Mouse (Mus musculus): ENCODE data around the gene Enoph1. TPM values are rescaled to one million over a fixed set of nuclear protein-coding genes. Genes with fewer than 3 reads are reported as not detected.

The Enoph1 gene
- polyA plus RNA-seq, 1 experiment from 2014 or later: 31.2 TPM

DNA sequence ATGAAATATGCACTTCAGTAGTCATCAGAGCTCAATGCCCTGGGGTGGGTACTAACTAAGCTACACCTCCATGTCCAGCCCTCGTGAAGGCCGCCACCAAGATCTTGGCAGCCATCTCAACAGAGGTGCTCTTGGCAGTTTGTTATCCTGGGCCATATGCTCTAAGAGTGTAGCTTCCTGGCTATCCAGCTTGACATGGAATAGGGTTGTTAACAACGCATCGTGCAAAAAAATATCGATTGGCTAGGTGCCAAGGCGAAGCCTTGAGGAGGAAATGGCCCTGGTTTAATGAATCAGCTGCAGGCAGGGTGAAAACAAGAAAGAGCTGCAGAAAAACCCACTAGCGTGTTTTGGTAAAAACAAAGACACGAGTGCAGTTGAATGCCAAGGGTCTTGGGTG, 45.3 kb downstream of the Enoph1 start:
- H3K4me2 ChIP-seq: no peak overlapping the region
- 73% methylated on average over 8 of the region's 8 CpGs for WGBS (ENCODE audit: insufficient replicate concordance)
- no peak for ATAC-seq (replicated peaks; ENCODE audit: insufficient number of reproducible peaks, low FRiP score, low TSS enrichment)
- no peaks in the 10 kb centered on the region; the same call in 1 of the 2 replicates for H3K27me3 ChIP-seq (ENCODE audit: control insufficient read depth, insufficient read depth, low read length)
- H3K27ac ChIP-seq (ENCODE audit: low read depth, low read length): no peak overlapping the region
- H3K9ac ChIP-seq (ENCODE audit: low read depth, low read length): no peak overlapping the region
- no peaks in the 10 kb centered on the region for H3K36me3 ChIP-seq (ENCODE audit: control insufficient read depth, insufficient read depth, low read length)
- H3K4me3 ChIP-seq (ENCODE audit: low read depth, low read length): no peak overlapping the region
- H3K9me3 ChIP-seq (replicated peaks; ENCODE audit: control insufficient read depth, low read length): no peaks in the 10 kb centered on the region
- H3K4me1 ChIP-seq (ENCODE audit: control insufficient read depth, insufficient read depth, low read length): no peaks in the 10 kb centered on the region

DNA sequence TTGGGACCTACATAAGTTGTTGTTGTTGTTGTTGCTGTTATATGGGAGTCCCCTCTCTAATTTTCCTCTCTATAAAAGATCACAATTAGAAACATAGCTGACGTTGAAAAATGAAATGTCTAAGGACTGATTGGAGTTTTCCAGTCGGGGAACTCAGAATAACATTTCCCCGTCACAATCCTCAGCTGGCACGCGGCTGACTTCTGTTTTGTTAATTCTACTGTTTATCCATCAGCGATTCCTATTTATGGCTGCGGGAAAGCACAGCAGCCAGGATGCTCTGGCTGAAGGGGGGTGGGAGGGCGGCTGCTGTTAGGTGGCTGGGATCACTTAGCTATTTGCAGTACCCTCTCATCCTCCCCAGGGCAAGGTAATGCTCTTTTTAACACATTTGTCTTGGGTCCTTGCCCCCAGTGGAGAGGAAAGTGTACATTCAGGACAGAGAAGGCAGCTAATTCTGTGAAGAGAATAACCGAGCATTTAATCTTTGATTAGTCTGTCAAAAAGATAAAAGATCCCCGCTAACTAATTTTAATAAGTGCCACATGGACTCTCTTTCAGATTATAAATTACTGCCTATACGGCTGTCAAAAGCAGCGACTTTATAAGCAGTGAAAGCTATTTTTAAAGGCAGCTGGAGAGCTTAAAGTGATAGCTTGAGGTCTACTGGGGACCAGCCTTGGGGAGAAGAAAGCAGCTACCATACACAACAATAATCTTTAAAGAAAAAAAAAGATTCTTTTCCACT, 50.9 kb downstream of the Enoph1 start:
- no peaks in the 10 kb centered on the region for H3K4me1 ChIP-seq (ENCODE audit: control insufficient read depth, insufficient read depth, low read length)
- no peaks in the 10 kb centered on the region for H3K9me3 ChIP-seq (replicated peaks; ENCODE audit: control insufficient read depth, low read length)
- no peaks in the 10 kb centered on the region for H3K27me3 ChIP-seq (ENCODE audit: control insufficient read depth, insufficient read depth, low read length)
- ATAC-seq (replicated peaks; ENCODE audit: insufficient number of reproducible peaks, low FRiP score, low TSS enrichment): no peak
- H3K27ac ChIP-seq (ENCODE audit: low read depth, low read length): no peak overlapping the region
- 46% methylated on average over 12 of the region's 12 CpGs for whole genome bisulfite sequencing (ENCODE audit: insufficient replicate concordance)
- H3K36me3 ChIP-seq (ENCODE audit: control insufficient read depth, insufficient read depth, low read length): no peaks in the 10 kb centered on the region
- no peak overlapping the region for H3K9ac ChIP-seq (ENCODE audit: low read depth, low read length)
- H3K4me2 ChIP-seq: peak overlapping the region; percentile 6
- H3K4me3 ChIP-seq (ENCODE audit: low read depth, low read length): no peak overlapping the region

DNA sequence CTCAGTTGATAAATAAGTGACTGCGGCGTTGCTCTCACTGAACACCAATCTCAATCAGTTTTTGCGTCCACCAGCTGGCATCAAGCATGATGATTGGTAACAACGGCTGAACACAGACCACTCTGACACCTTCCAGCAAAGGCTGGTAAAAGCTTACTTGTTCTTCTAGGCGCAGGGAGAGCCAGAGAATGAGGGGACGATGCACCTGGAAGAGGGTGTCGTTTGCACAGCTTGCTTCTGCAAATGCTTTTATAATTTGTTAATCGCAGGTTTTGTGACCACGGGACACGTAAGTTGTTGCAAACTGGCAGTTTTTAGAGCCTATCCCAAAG, 51.4 kb downstream of the Enoph1 start:
- no peak for ATAC-seq (replicated peaks; ENCODE audit: insufficient number of reproducible peaks, low FRiP score, low TSS enrichment)
- Histone ChIP-seq H3K4me3 (ENCODE audit: low read depth, low read length) (no peak overlapping the region), H3K4me1 (ENCODE audit: control insufficient read depth, insufficient read depth, low read length) (no peaks in the 10 kb centered on the region), H3K27me3 (ENCODE audit: control insufficient read depth, insufficient read depth, low read length) (no peaks in the 10 kb centered on the region), H3K9ac (ENCODE audit: low read depth, low read length) (no peak overlapping the region), H3K4me2 (peak overlapping the region; percentile 52), H3K27ac (ENCODE audit: low read depth, low read length) (no peak overlapping the region), H3K36me3 (ENCODE audit: control insufficient read depth, insufficient read depth, low read length) (no peaks in the 10 kb centered on the region), H3K9me3 (replicated peaks; ENCODE audit: control insufficient read depth, low read length) (no peaks in the 10 kb centered on the region)
- 57% methylated on average over 10 of the region's 10 CpGs for WGBS (ENCODE audit: insufficient replicate concordance)

DNA sequence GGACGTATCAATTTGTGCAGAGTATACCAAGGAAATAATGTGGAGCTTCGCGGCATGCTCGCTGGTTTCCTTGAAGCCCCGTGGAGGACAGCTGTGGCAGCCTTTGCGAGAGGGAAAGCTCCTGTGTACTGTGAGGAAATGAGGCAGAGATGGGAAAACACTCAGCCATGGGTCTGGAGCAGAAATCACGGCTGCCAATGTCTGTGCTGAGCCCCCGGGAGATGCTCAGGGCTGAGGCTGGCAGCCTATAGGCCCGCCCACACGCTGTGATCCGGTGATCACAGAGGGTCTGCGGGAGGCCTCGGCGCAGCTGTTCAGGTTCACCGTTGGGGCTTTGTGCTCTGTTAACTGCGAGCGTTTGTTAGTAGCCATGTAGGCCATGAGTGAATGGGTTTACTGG, 51.8 kb downstream of the Enoph1 start:
- peak overlapping the region; percentile 52 for H3K4me2 ChIP-seq
- no peak overlapping the region for H3K4me3 ChIP-seq (ENCODE audit: low read depth, low read length)
- no peak for ATAC-seq (replicated peaks; ENCODE audit: insufficient number of reproducible peaks, low FRiP score, low TSS enrichment)
- no peak overlapping the region for H3K9ac ChIP-seq (ENCODE audit: low read depth, low read length)
- H3K27me3 ChIP-seq (ENCODE audit: control insufficient read depth, insufficient read depth, low read length): no peaks in the 10 kb centered on the region
- no peak overlapping the region for H3K27ac ChIP-seq (ENCODE audit: low read depth, low read length)
- no peaks in the 10 kb centered on the region for H3K36me3 ChIP-seq (ENCODE audit: control insufficient read depth, insufficient read depth, low read length)
- no peaks in the 10 kb centered on the region for H3K4me1 ChIP-seq (ENCODE audit: control insufficient read depth, insufficient read depth, low read length)
- 19% methylated on average over 17 of the region's 17 CpGs for WGBS (ENCODE audit: insufficient replicate concordance)
- no peaks in the 10 kb centered on the region for H3K9me3 ChIP-seq (replicated peaks; ENCODE audit: control insufficient read depth, low read length)

DNA sequence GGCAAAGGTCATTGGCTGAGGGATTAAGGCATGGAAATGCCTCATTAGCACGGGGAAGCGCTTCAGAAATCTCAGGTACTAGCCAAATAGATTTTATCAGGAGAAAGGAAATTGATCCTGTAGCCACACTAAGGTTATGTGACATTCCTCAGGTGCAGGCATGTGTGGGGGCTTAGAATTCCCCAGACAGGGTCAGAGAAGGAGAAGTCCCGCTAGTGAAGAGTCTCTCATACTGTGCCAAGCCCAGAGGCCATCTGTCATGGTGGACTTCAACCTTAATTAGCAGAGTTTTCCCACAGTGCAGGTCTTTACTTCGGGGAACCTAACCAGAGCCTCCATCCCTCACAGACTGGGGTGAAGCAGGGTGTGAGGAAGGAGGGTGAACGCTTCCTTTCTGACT, 57.2 kb downstream of the Enoph1 start:
- Histone ChIP-seq H3K9me3 (replicated peaks; ENCODE audit: control insufficient read depth, low read length) (no peaks in the 10 kb centered on the region), H3K36me3 (ENCODE audit: control insufficient read depth, insufficient read depth, low read length) (no peaks in the 10 kb centered on the region), H3K4me1 (ENCODE audit: control insufficient read depth, insufficient read depth, low read length) (no peaks in the 10 kb centered on the region), H3K27me3 (ENCODE audit: control insufficient read depth, insufficient read depth, low read length) (no peaks in the 10 kb centered on the region), H3K27ac (ENCODE audit: low read depth, low read length) (no peak overlapping the region), H3K4me2 (no peak overlapping the region), H3K4me3 (ENCODE audit: low read depth, low read length) (no peak overlapping the region), H3K9ac (ENCODE audit: low read depth, low read length) (no peak overlapping the region)
- WGBS (ENCODE audit: insufficient replicate concordance): 59% methylated on average over 5 of the region's 5 CpGs
- ATAC-seq (replicated peaks; ENCODE audit: insufficient number of reproducible peaks, low FRiP score, low TSS enrichment): no peak

DNA sequence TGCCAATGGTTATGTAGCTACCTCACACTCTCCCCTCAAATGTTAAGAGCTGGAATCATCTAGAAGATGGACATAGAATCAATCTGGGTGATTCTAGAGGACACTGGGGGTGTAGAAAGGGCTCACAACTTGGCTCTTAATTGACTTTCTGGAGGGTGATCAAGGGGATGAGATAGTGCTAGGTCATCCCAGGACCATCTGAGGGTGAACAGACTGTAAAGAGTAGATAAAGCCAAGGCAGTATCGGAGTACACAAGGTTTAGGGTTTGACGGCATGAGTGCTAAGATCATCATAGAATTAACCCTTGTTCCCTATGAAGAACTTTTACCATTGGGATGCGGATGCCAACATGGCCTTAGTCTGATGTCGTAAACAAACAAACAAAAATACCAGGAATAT, 58.2 kb downstream of the Enoph1 start:
- no peak for ATAC-seq (replicated peaks; ENCODE audit: insufficient number of reproducible peaks, low FRiP score, low TSS enrichment)
- Histone ChIP-seq H3K27me3 (ENCODE audit: control insufficient read depth, insufficient read depth, low read length) (no peaks in the 10 kb centered on the region), H3K27ac (ENCODE audit: low read depth, low read length) (no peak overlapping the region), H3K36me3 (ENCODE audit: control insufficient read depth, insufficient read depth, low read length) (no peaks in the 10 kb centered on the region), H3K4me2 (no peak overlapping the region), H3K4me1 (ENCODE audit: control insufficient read depth, insufficient read depth, low read length) (no peaks in the 10 kb centered on the region), H3K4me3 (ENCODE audit: low read depth, low read length) (no peak overlapping the region), H3K9ac (ENCODE audit: low read depth, low read length) (no peak overlapping the region), H3K9me3 (replicated peaks; ENCODE audit: control insufficient read depth, low read length) (no peaks in the 10 kb centered on the region)
- WGBS (ENCODE audit: insufficient replicate concordance): 80% methylated on average over 4 of the region's 4 CpGs

DNA sequence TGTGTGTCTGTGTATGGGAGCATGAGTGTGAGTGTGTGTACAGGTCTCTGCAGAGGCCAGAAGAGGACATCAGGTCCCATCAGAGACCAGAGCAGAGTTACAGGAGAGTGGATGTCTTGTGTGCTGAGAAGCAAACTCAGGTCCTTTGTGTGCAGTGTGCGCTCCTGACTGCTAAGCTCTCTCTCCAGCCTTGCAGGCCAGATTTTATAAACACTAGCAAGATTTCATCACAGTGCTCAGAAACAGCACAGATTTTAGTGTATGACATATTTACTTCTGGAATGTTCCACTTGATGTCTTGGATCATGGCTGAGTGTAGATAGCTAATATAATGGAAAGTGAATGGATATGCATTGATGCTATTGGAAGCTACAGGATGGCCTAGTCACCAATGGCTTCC, 62.6 kb downstream of the Enoph1 start:
- no peak overlapping the region for H3K4me3 ChIP-seq (ENCODE audit: low read depth, low read length)
- no peaks in the 10 kb centered on the region for H3K9me3 ChIP-seq (replicated peaks; ENCODE audit: control insufficient read depth, low read length)
- no peak for ATAC-seq (replicated peaks; ENCODE audit: insufficient number of reproducible peaks, low FRiP score, low TSS enrichment)
- H3K9ac ChIP-seq (ENCODE audit: low read depth, low read length): no peak overlapping the region
- H3K4me2 ChIP-seq: no peak overlapping the region
- H3K27ac ChIP-seq (ENCODE audit: low read depth, low read length): no peak overlapping the region
- WGBS (ENCODE audit: insufficient replicate concordance): 89% methylated on average over 1 of the region's 1 CpGs
- no peaks in the 10 kb centered on the region for H3K27me3 ChIP-seq (ENCODE audit: control insufficient read depth, insufficient read depth, low read length)
- H3K4me1 ChIP-seq (ENCODE audit: control insufficient read depth, insufficient read depth, low read length): no peaks in the 10 kb centered on the region
- no peaks in the 10 kb centered on the region for H3K36me3 ChIP-seq (ENCODE audit: control insufficient read depth, insufficient read depth, low read length)

DNA sequence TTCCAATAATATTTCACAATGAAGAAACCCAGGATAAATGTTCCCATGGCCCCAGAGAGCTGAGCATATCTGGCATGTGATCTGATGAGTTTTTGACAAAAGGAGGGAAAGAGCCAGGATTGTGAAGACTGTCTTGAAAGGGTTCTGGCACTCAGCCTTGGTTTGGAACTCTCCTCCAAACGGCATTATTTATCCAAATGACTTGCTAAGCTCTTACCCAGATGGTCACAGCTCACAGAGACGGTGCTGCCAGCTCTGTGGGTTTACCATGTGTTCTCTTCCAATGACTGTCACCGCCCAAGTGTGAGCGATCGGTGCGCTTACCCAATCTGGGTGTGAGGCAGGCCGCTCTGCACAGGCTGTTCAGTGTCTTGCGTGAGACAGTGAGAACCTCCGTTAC, 69.1 kb downstream of the Enoph1 start:
- Histone ChIP-seq H3K4me3 (ENCODE audit: low read depth, low read length) (no peak overlapping the region), H3K4me2 (no peak overlapping the region), H3K36me3 (ENCODE audit: control insufficient read depth, insufficient read depth, low read length) (no peaks in the 10 kb centered on the region), H3K9me3 (replicated peaks; ENCODE audit: control insufficient read depth, low read length) (no peaks in the 10 kb centered on the region), H3K9ac (ENCODE audit: low read depth, low read length) (no peak overlapping the region), H3K27ac (ENCODE audit: low read depth, low read length) (no peak overlapping the region), H3K27me3 (ENCODE audit: control insufficient read depth, insufficient read depth, low read length) (no peaks in the 10 kb centered on the region), H3K4me1 (ENCODE audit: control insufficient read depth, insufficient read depth, low read length) (no peaks in the 10 kb centered on the region)
- 77% methylated on average over 9 of the region's 9 CpGs for WGBS (ENCODE audit: insufficient replicate concordance)
- no peak for ATAC-seq (replicated peaks; ENCODE audit: insufficient number of reproducible peaks, low FRiP score, low TSS enrichment)

DNA sequence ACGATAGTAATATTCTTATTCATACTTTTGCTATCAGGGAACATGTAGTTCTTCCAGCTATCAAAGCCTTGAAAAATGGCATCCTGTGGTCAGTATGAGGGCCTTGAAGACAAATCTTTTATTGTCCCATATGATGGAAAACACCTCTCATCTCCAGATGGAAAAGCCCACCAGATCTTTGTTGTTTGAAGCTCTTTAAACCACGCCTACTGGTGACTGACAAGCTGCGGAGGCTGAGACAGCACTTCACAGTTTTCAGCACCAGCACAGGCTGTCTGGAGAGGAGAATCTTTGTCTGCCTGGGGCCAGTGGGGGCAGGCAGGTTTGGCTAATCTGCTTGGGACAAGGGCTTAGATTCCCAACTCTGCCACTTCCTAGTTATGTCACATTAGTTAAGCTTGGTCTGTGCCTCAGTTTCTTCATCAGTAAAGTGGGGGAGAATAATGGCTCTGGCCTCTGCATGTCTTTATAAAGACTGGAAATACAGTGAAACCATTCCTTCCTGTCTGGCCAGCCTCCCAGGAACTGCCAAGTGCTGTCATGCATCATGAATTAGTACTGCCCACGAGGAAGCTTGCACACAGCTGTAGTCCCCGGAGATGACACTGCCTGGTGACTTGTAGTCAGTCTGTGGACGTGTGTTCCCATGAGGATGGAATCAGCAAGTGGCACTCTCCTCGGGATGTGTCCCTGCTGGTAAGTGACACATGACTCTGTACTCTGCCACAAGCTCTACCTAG, 69.9 kb downstream of the Enoph1 start:
- Histone ChIP-seq H3K4me1 (ENCODE audit: control insufficient read depth, insufficient read depth, low read length) (no peaks in the 10 kb centered on the region), H3K36me3 (ENCODE audit: control insufficient read depth, insufficient read depth, low read length) (no peaks in the 10 kb centered on the region), H3K9me3 (replicated peaks; ENCODE audit: control insufficient read depth, low read length) (no peaks in the 10 kb centered on the region), H3K9ac (ENCODE audit: low read depth, low read length) (no peak overlapping the region), H3K4me3 (ENCODE audit: low read depth, low read length) (no peak overlapping the region), H3K27me3 (ENCODE audit: control insufficient read depth, insufficient read depth, low read length) (no peaks in the 10 kb centered on the region), H3K4me2 (no peak overlapping the region), H3K27ac (ENCODE audit: low read depth, low read length) (no peak overlapping the region)
- WGBS (ENCODE audit: insufficient replicate concordance): 51% methylated on average over 7 of the region's 7 CpGs
- ATAC-seq (replicated peaks; ENCODE audit: insufficient number of reproducible peaks, low FRiP score, low TSS enrichment): no peak
